Mouse (Mus musculus): ENCODE data around the gene Il4i1.

Gene Il4i1

DNA sequence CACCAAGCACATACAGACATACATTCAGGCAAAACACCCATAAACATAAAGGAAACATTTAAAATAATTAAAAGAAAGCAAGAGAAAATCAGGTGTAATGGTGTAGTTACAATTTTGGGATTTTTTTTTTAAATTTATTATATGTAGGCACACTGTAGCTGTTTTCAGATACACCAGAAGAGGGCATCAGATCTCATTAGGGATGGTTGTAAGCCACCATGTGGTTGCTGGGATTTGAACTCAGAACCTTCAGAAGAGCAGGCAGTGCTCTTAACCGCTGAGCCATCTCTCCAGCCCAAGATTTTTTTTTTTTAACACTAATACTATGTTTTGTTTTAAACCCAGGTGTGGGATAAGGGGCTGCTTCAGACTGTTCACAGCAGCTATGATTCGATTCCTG is 55.6 kb downstream of the Il4i1 start:
- POLR2A ChIA-PET: interaction anchor here in 3 of 4 experiments (0.7 to 52.0 kb wide), 16 partner anchors 8 to 571 kb away, joined by 3 to 2007 read pairs (median 24); partner anchors contain the start of genes Akt1s1 (in 3 of the 3), Tbc1d17 (in 3 of the 3), Atf5 (in 2 of the 3) and Il4i1 (in 2 of the 3)
- CTCF ChIA-PET: interaction anchor here in 3 of 4 experiments (0.6 to 2.7 kb wide), 8 partner anchors 27 to 460 kb away, joined by 3 to 10 read pairs (median 4); no protein-coding TSS in a partner anchor

DNA sequence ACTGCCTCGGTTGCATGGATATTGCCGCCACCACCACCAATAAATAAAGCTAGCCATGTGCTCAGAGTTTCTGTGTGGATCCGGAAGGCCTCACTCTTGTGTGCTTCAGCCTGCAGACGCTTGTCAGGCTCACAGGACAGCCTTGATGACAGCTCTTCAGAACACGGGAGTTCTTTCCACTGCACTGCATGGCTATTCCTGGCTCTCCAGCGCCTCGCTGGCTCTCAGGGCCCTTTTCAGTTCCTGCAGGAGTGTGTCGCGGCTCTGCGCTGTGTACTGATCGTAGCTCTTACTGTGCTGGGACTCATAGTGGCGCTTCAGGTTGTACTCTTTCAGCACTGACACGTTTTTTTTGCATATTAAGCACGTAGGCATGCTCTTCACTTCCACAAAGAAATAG is 61.6 kb downstream of the Il4i1 start:
- POLR2A ChIA-PET: interaction anchor here (0.5 to 2.2 kb wide), 17 partner anchors 8 to 281 kb away, joined by 3 to 10 read pairs (median 4); partner anchors contain the start of genes Akt1s1 (in 1 of the 4), Atf5 (in 1 of the 4), Il4i1 (in 1 of the 4) and Izumo2 (in 1 of the 4)

GRCm38 (mm10) chr7:44883036-44883435 is 66.8 kb downstream of the Il4i1 start:
- CTCF ChIA-PET: no interaction called here
- POLR2A ChIA-PET: interaction anchor here in 3 of 4 experiments (1.0 to 4.3 kb wide), 15 partner anchors 9 to 175 kb away, joined by 3 to 25 read pairs (median 5); partner anchors contain the start of genes Ptov1 (in 3 of the 3), Med25 (in 2 of the 3), Fuz (in 1 of the 3) and Il4i1 (in 1 of the 3)

More for the DNA sequence above, 61.6 kb downstream of the Il4i1 start:
- CTCF ChIA-PET: no interaction called here

GRCm38 (mm10) chr7:44884637-44885036 is 68.5 kb downstream of the Il4i1 start:
- CTCF ChIA-PET: interaction anchor here (0.5 to 1.4 kb wide), 6 partner anchors 12 to 1796 kb away, joined by 3 to 4 read pairs (median 3); partner anchors contain the start of gene Ap2a1 (in 1 of the 4)

DNA sequence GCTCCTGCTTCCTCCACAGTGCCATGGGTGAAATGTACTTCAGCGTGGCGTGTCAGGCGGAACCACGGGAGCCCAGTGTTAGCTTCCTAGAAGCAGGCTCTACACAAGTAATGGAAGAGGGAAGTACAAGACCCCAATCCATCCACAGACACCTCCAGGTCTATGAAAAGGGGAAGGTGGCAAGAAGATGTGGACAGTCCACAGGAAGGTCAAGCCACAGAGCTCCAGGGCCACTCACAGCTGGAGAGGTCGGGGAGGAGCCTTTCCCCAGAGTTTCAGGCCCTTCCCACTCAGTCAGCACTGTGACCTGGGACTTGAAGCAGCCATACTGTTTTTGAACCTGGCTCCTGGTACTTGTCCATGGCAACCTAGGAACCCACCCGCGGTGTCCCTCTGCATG is 70.8 kb downstream of the Il4i1 start:
- ChIA-PET CTCF (interaction anchor here in 1 of 4 experiments (0.5 kb wide), 1 partner anchor 14 kb away, joined by 16 read pairs; no protein-coding TSS in a partner anchor), POLR2A (interaction anchor here in 3 of 4 experiments (0.6 to 3.0 kb wide), 7 partner anchors 10 to 178 kb away, joined by 3 to 11 read pairs (median 3); partner anchors contain the start of genes Izumo2 (in 1 of the 3) and Ptov1 (in 1 of the 3))

More at GRCm38 (mm10) chr7:44884637-44885036, 68.5 kb downstream of the Il4i1 start:
- POLR2A ChIA-PET: interaction anchor here in 3 of 4 experiments (0.8 to 4.3 kb wide), 14 partner anchors 10 to 101 kb away, joined by 3 to 25 read pairs (median 4); partner anchors contain the start of genes Ptov1 (in 3 of the 3), Akt1s1 (in 2 of the 3), Tbc1d17 (in 2 of the 3) and Fuz (in 1 of the 3)

GRCm38 (mm10) chr7:44888256-44889105 is 72.3 kb downstream of the Il4i1 start:
- ChIA-PET POLR2A (interaction anchor here in 3 of 4 experiments (0.6 to 3.0 kb wide), 14 partner anchors 9 to 612 kb away, joined by 3 to 11 read pairs (median 3); partner anchors contain the start of genes Ptov1 (in 2 of the 3), Akt1s1 (in 1 of the 3), Ap2a1 (in 1 of the 3) and Nup62 (in 1 of the 3)), CTCF (interaction anchor here in 2 of 4 experiments (0.5 to 1.1 kb wide), 5 partner anchors 9 to 615 kb away, joined by 3 to 10 read pairs (median 3); no protein-coding TSS in a partner anchor)

DNA sequence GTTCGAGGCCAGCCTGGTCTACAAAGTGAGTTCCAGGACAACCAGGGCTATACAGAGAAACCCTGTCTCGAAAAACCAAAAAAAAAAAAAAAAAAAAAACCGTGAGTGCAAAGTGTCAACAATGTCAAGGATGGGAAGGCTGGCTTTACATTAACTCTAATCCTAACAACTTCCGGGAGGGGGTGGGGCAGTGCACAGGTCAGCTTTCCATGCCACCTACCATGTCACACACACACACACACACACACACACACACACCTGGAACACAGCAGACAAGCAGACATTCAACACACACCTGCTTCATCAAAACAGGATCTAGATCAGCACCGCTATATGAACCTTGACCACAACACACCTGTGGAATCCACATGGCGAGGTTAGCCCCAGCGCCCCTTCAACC is 74.0 kb downstream of the Il4i1 start:
- POLR2A ChIA-PET: interaction anchor here in 3 of 4 experiments (1.0 to 2.7 kb wide), 5 partner anchors 13 to 181 kb away, joined by 3 to 11 read pairs (median 6); partner anchors contain the start of genes Ptov1 (in 2 of the 3) and Izumo2 (in 1 of the 3)
- CTCF ChIA-PET: no interaction called here
